Mouse (Mus musculus) central nervous system, embryonic 11.5 days (tissue): ENCODE measurements around the gene Slx. TPM values are rescaled to one million over a fixed set of nuclear protein-coding genes. Genes with fewer than 3 reads are reported as not detected.

ENCODE experiments used
- polyA plus RNA-seq: library from polyadenylated mRNA; depleted of rRNA; stranded (reverse); fragments of >200 nt; gene quantifications from 2 replicates; pipeline ENCODE4 v1.2.3, GENCODE M21; 2012; rRNA removed

Slx gene
- not detected in 2 replicates for polyA plus RNA-seq

DNA sequence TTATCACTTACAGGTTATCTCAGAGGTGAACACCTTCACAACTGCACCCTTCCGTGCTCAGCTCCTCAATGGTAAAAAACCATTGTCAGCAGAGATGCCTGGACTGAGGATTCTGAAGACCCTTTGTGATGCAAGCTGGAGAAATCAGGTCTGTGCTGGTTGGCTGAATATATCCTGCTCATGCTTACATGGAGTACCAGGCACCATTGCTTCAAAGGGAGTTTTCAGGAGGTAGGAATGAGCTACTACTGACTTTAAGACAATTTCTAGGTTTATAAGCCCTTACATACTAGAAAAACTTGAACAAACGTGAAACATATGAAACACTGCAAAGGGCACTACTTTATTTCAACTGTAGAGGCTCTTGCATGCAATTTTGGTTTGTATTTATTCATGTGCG is at the start of gene Slx:
Gene Slx, minus strand, starts transcription at position 101 of the 400 bp plus-strand sequence.

Other genes with a start within 250 kb of the Slx start
- not detected in 2 replicates for gene Gm2030, start 235.5 kb downstream of the Slx start, polyA plus RNA-seq
- not detected in 2 replicates for gene Gm14525, start 157.1 kb upstream of the Slx start, polyA plus RNA-seq